Mouse (Mus musculus): ENCODE measurements at regions not wholly inside any gene's neighbourhood (a gene's known extent, or its start where the extent isn't known, plus 50 kb on each side); places are given as distances from the start of the nearest gene placed in this dataset.

- Histone ChIP-seq H3K4me3 (ENCODE audit: extremely low read depth, insufficient read depth, insufficient read length) (peak overlapping the region; percentile 38; the same call in 1 of the 2 replicates), H3K27me3 (ENCODE audit: control insufficient read depth, insufficient read depth, low read length) (no peaks in the 10 kb centered on the region), H3K4me1 (ENCODE audit: control insufficient read depth, insufficient read depth, insufficient read length) (peaks cover 14% of the 10 kb centered on the region; the same call in 1 of the 2 replicates), H3K27ac (ENCODE audit: insufficient read depth, low read length) (peak overlapping the region; percentile 78; the same call in 1 of the 2 replicates), H3K36me3 (ENCODE audit: control insufficient read depth, insufficient read depth, low read length) (no peaks in the 10 kb centered on the region)
- DNase-seq (ENCODE audit: low read depth in 1 of 2, low spot score in 2 of 2) = peak; percentile 44 to 57
- WGBS = 27% methylated on average over 3 of the region's 3 CpGs
- TF ChIP-seq POLR2A (IDR thresholded peaks at IDR 0.05; ENCODE audit: low read depth, low read length) (peak; percentile 46; the same call in 1 of the 2 replicates), CTCF (IDR thresholded peaks at IDR 0.05; ENCODE audit: extremely low read depth, insufficient read depth, insufficient read length, insufficient replicate concordance) (no peak)
Observed at GRCm38 (mm10) chr17:52149068-52149467, 316.0 kb upstream of the Satb1 start.

- WGBS = 87% methylated on average over 4 of the region's 4 CpGs
- H3K36me3 ChIP-seq (ENCODE audit: control insufficient read depth, insufficient read depth, low read length) = no peaks in the 10 kb centered on the region
- DNase-seq (ENCODE audit: low read depth in 1 of 2, low spot score in 2 of 2) = no peak
- H3K4me3 ChIP-seq (ENCODE audit: extremely low read depth, insufficient read depth, insufficient read length) = no peak overlapping the region
- no peaks in the 10 kb centered on the region for H3K27me3 ChIP-seq (ENCODE audit: control insufficient read depth, insufficient read depth, low read length)
- no peak overlapping the region for H3K27ac ChIP-seq (ENCODE audit: insufficient read depth, low read length)
- TF ChIP-seq CTCF (IDR thresholded peaks at IDR 0.05; ENCODE audit: extremely low read depth, insufficient read depth, insufficient read length, insufficient replicate concordance) (no peak), POLR2A (IDR thresholded peaks at IDR 0.05; ENCODE audit: low read depth, low read length) (no peak)
- H3K4me1 ChIP-seq (ENCODE audit: control insufficient read depth, insufficient read depth, insufficient read length) = no peaks in the 10 kb centered on the region
Observed at GRCm38 (mm10) chr17:52103891-52104290, 270.8 kb upstream of the Satb1 start.

GRCm38 (mm10) chr17:52085834-52086233 lies 252.7 kb upstream of the Satb1 start:
- WGBS = 86% methylated on average over 4 of the region's 4 CpGs
- H3K27me3 ChIP-seq (ENCODE audit: control insufficient read depth, insufficient read depth, low read length) = no peaks in the 10 kb centered on the region
- H3K36me3 ChIP-seq (ENCODE audit: control insufficient read depth, insufficient read depth, low read length) = no peaks in the 10 kb centered on the region
- no peak overlapping the region for H3K27ac ChIP-seq (ENCODE audit: insufficient read depth, low read length)
- TF ChIP-seq POLR2A (IDR thresholded peaks at IDR 0.05; ENCODE audit: low read depth, low read length) (no peak), CTCF (IDR thresholded peaks at IDR 0.05; ENCODE audit: extremely low read depth, insufficient read depth, insufficient read length, insufficient replicate concordance) (no peak)
- H3K4me3 ChIP-seq (ENCODE audit: extremely low read depth, insufficient read depth, insufficient read length) = no peak overlapping the region
- no peak for DNase-seq (ENCODE audit: low read depth in 1 of 2, low spot score in 2 of 2)
- no peaks in the 10 kb centered on the region for H3K4me1 ChIP-seq (ENCODE audit: control insufficient read depth, insufficient read depth, insufficient read length)

GRCm38 (mm10) chr17:52084455-52084854 lies 251.4 kb upstream of the Satb1 start:
- no peaks in the 10 kb centered on the region for H3K27me3 ChIP-seq (ENCODE audit: control insufficient read depth, insufficient read depth, low read length)
- H3K36me3 ChIP-seq (ENCODE audit: control insufficient read depth, insufficient read depth, low read length) = no peaks in the 10 kb centered on the region
- no peak overlapping the region for H3K27ac ChIP-seq (ENCODE audit: insufficient read depth, low read length)
- WGBS = 59% methylated on average over 2 of the region's 2 CpGs
- H3K4me3 ChIP-seq (ENCODE audit: extremely low read depth, insufficient read depth, insufficient read length) = no peak overlapping the region
- no peak for TF ChIP-seq POLR2A (IDR thresholded peaks at IDR 0.05; ENCODE audit: low read depth, low read length)
- no peak for TF ChIP-seq CTCF (IDR thresholded peaks at IDR 0.05; ENCODE audit: extremely low read depth, insufficient read depth, insufficient read length, insufficient replicate concordance)
- H3K4me1 ChIP-seq (ENCODE audit: control insufficient read depth, insufficient read depth, insufficient read length) = no peaks in the 10 kb centered on the region
- DNase-seq (ENCODE audit: low read depth in 1 of 2, low spot score in 2 of 2) = no peak

GRCm38 (mm10) chr17:52079316-52079715 lies 246.2 kb upstream of the Satb1 start:
- WGBS = 21% methylated on average over 7 of the region's 7 CpGs
- Histone ChIP-seq H3K27ac (ENCODE audit: insufficient read depth, low read length) (no peak overlapping the region), H3K27me3 (ENCODE audit: control insufficient read depth, insufficient read depth, low read length) (no peaks in the 10 kb centered on the region), H3K36me3 (ENCODE audit: control insufficient read depth, insufficient read depth, low read length) (no peaks in the 10 kb centered on the region), H3K4me1 (ENCODE audit: control insufficient read depth, insufficient read depth, insufficient read length) (no peaks in the 10 kb centered on the region; the same call in 1 of the 2 replicates), H3K4me3 (ENCODE audit: extremely low read depth, insufficient read depth, insufficient read length) (no peak overlapping the region)
- no peak for TF ChIP-seq POLR2A (IDR thresholded peaks at IDR 0.05; ENCODE audit: low read depth, low read length)
- TF ChIP-seq CTCF (IDR thresholded peaks at IDR 0.05; ENCODE audit: extremely low read depth, insufficient read depth, insufficient read length, insufficient replicate concordance) = no peak
- peak; percentile 40 to 47 for DNase-seq (ENCODE audit: low read depth in 1 of 2, low spot score in 2 of 2)

- no peaks in the 10 kb centered on the region for H3K27me3 ChIP-seq (ENCODE audit: control insufficient read depth, insufficient read depth, low read length)
- no peaks in the 10 kb centered on the region for H3K36me3 ChIP-seq (ENCODE audit: control insufficient read depth, insufficient read depth, low read length)
- H3K4me3 ChIP-seq (ENCODE audit: extremely low read depth, insufficient read depth, insufficient read length) = no peak overlapping the region
- TF ChIP-seq CTCF (IDR thresholded peaks at IDR 0.05; ENCODE audit: extremely low read depth, insufficient read depth, insufficient read length, insufficient replicate concordance) (no peak), POLR2A (IDR thresholded peaks at IDR 0.05; ENCODE audit: low read depth, low read length) (no peak)
- no peak for DNase-seq (ENCODE audit: low read depth in 1 of 2, low spot score in 2 of 2)
- no peak overlapping the region for H3K27ac ChIP-seq (ENCODE audit: insufficient read depth, low read length)
- H3K4me1 ChIP-seq (ENCODE audit: control insufficient read depth, insufficient read depth, insufficient read length) = no peaks in the 10 kb centered on the region; the same call in 1 of the 2 replicates
- WGBS = 90% methylated on average over 8 of the region's 8 CpGs
Observed at GRCm38 (mm10) chr17:52078496-52078895, 245.4 kb upstream of the Satb1 start.

GRCm38 (mm10) chr17:52077951-52078350 lies 244.9 kb upstream of the Satb1 start:
- Histone ChIP-seq H3K4me1 (ENCODE audit: control insufficient read depth, insufficient read depth, insufficient read length) (no peaks in the 10 kb centered on the region; the same call in 1 of the 2 replicates), H3K27me3 (ENCODE audit: control insufficient read depth, insufficient read depth, low read length) (no peaks in the 10 kb centered on the region), H3K27ac (ENCODE audit: insufficient read depth, low read length) (no peak overlapping the region), H3K36me3 (ENCODE audit: control insufficient read depth, insufficient read depth, low read length) (no peaks in the 10 kb centered on the region), H3K4me3 (ENCODE audit: extremely low read depth, insufficient read depth, insufficient read length) (no peak overlapping the region)
- 80% methylated on average over 4 of the region's 4 CpGs for WGBS
- no peak for TF ChIP-seq CTCF (IDR thresholded peaks at IDR 0.05; ENCODE audit: extremely low read depth, insufficient read depth, insufficient read length, insufficient replicate concordance)
- TF ChIP-seq POLR2A (IDR thresholded peaks at IDR 0.05; ENCODE audit: low read depth, low read length) = no peak
- no peak for DNase-seq (ENCODE audit: low read depth in 1 of 2, low spot score in 2 of 2)
